Mouse (Mus musculus): ENCODE data around the gene Fbxw4. TPM values are rescaled to one million over a fixed set of nuclear protein-coding genes. Genes with fewer than 3 reads are reported as not detected.

Fbxw4 gene
- polyA plus RNA-seq, 1 experiment from 2014 or later = 9.2 TPM

GRCm38 (mm10) chr19:45530200-45530995 is 129.7 kb downstream of the Fbxw4 start:
- peaks cover 30% of the 10 kb centered on the region for H3K36me3 ChIP-seq
- no peak overlapping the region for H3K4me3 ChIP-seq
- H3K4me1 ChIP-seq (replicated peaks) = peaks cover 12% of the 10 kb centered on the region; the same call in 1 of the 2 replicates
- H3K9me3 ChIP-seq = no peaks in the 10 kb centered on the region
- no peaks in the 10 kb centered on the region for H3K27me3 ChIP-seq
- no peak overlapping the region for H3K9ac ChIP-seq
- no peak overlapping the region for H3K27ac ChIP-seq (replicated peaks)
- no peak overlapping the region for H3K4me2 ChIP-seq
- 86% methylated on average over 15 of the region's 15 CpGs for WGBS
- ATAC-seq (ENCODE audit: low FRiP score, low read depth) = no peak

- Histone ChIP-seq H3K4me3 (no peak overlapping the region), H3K4me2 (no peak overlapping the region), H3K4me1 (replicated peaks) (peaks cover 1% of the 10 kb centered on the region; the same call in 1 of the 2 replicates), H3K36me3 (peaks cover 41% of the 10 kb centered on the region), H3K27ac (replicated peaks) (no peak overlapping the region), H3K27me3 (no peaks in the 10 kb centered on the region), H3K9me3 (no peaks in the 10 kb centered on the region), H3K9ac (no peak overlapping the region)
- 88% methylated on average over 5 of the region's 5 CpGs for WGBS
- no peak for ATAC-seq (ENCODE audit: low FRiP score, low read depth)
Observed at GRCm38 (mm10) chr19:45529294-45529693, 130.8 kb downstream of the Fbxw4 start.

Other genes with a start within 250 kb of the Fbxw4 start
- 12.7 and 13.3 TPM in 2 replicates for gene Poll, start 99.8 kb downstream of the Fbxw4 start, polyA plus RNA-seq (2015; fragmentation: Nextera tagmentation; extraction: Ambion mirVana)
- gene Gm17018, start 99.7 kb downstream of the Fbxw4 start, polyA plus RNA-seq (2015; fragmentation: Nextera tagmentation; extraction: Ambion mirVana) = 71.7 and 75.9 TPM in 2 replicates
- gene Fgf8, start 82.6 kb upstream of the Fbxw4 start, polyA plus RNA-seq (2015; fragmentation: Nextera tagmentation; extraction: Ambion mirVana) = 0.45 and 0.47 TPM in 2 replicates
- 6.9 and 7.3 TPM in 2 replicates for gene Npm3, start 89.3 kb upstream of the Fbxw4 start, polyA plus RNA-seq (2015; fragmentation: Nextera tagmentation; extraction: Ambion mirVana)
- 79.4 and 85.4 TPM in 2 replicates for gene Mgea5, start 123.5 kb upstream of the Fbxw4 start, polyA plus RNA-seq (2015; fragmentation: Nextera tagmentation; extraction: Ambion mirVana)
- gene Kcnip2, start 155.7 kb upstream of the Fbxw4 start, polyA plus RNA-seq (2015; fragmentation: Nextera tagmentation; extraction: Ambion mirVana) = 12.8 and 15.1 TPM in 2 replicates